Mouse (Mus musculus) bone marrow macrophage, adult 2 months (primary cell): Measurements from ENCODE around the gene Fgd6.

Source experiments
- CTCF ChIP-seq: IDR thresholded peaks from 2 replicates; pipeline ENCODE4 v1.5.1; 2012; ENCODE audit warnings: low read depth, mild to moderate bottlenecking, low read length, moderate library complexity
- POLR2A ChIP-seq: IDR thresholded peaks from 2 replicates; pipeline ENCODE4 v1.6.1; 2012; ENCODE audit warnings: mild to moderate bottlenecking, low read depth, low read length, borderline replicate concordance

DNA sequence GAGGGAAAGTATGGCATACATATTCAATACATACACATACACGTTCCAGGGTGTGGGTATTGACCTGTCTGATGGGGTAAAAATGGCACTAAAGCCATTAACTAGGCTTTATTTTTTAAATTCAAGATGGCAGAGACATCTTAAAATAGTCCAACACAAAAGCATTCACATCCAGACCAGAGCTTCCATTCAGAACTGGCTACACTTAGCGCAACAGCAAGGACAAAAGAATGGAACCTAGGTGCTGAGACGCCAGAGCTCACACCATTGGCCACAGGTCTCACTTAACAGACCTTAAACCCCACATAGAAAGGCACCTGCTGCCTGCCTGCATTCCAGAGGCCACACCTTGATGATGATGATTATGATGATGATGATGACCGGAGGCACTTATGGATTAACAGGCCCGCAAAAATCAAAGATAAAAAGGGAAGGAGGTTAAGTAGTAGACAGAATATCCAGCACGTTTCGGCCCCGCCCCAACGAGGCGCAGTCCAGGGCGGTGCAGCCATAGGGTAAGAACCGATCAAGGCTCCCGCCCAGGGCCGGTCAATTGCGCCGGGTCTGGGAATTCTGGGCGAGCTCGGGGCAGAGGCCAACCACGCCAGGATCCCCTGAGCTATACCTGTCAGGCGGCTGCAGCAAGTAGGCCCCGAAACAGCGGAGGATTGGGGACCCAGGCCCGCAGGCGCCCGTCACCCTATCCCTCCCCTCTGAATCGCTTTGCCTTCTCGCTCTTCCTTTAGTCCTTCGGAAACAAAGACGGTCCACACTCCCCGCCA, 734 bp upstream of the Fgd6 start:
- TF ChIP-seq CTCF (no peak), POLR2A (no peak)
